Mouse (Mus musculus): ENCODE results near the gene Mid2.
"Not testable (repeated sequence)": the region's sequence is repeated elsewhere in the genome, so short reads cannot be mapped to it uniquely, and the experiment has no call there.

Gene Mid2

DNA sequence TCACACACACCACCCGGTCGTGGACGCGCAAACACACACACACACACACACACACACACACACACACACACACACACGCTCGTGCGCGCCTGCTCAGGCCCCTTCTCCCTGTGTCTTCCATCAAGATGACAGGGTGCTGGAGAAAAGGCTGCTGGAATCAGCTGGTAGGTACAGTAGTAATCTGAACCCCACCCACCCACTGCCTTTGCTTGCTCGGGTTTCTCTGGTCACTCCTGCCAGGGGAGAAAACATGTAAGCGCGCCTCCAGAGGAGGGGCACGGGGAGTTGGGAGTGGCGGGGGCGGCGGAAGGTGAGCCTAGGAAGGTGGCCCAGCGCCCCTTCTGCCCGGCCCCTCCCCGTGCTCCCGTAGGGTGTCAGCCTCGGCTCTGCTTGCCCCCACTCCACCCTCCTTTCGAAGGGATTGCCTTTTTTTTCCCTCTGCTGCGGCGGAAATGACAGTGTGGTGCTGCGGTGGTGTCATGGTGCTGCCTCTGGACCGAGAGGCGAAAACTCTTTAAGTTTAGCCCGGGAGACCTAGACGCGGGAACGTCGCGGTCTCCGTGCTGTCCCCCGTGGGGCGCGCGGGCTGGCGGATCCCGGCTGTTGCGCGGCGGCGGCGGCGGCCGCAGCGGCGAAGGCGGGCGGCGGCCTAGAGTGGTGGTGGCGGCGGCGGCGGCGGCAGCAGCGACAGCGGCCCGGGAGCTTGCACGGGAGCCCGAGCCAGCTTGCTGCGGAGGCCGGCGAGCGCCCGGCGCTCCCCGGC, at the start of gene Mid2:
Gene Mid2 (plus strand): TSS at position 121 of the 763 bp plus-strand sequence.
- DNase-seq (ENCODE audit: low spot score) = peak; percentile 36

DNA sequence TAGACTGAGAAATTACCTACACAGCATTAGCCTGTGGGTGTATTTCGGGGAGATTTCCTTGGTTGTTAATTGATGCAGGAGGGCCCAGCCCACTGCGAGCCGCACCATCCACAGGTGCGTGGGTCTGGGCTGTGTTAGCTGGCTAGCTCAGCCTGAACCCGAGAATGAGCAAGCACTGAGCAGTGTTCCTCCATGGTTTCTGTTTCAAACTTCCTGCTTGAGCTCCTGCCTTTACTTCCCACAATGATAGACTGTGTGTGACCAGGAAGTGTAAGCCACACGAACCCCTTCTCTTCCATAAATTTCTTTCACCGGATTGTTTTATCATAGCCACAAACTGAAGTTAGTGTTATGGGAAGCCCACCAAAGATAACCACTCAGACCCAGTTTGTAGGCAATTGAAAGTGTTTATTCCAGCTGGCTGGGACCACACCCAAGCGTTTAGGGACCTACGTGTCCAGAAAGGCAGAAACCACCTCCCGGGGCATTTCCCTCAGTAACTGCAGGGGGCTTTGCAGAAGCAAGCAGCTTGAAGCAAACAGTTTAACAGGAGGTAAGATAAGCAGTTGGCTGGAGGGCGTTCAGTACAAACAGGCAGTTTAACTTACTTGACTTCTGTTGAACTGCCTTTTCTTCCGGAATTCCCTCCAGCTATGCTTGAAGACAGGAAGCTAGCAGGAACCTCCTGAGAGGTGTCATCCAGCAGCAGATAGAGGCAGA, 39.4 kb upstream of the Mid2 start:
- DNase-seq (ENCODE audit: low spot score) = no peak

DNA sequence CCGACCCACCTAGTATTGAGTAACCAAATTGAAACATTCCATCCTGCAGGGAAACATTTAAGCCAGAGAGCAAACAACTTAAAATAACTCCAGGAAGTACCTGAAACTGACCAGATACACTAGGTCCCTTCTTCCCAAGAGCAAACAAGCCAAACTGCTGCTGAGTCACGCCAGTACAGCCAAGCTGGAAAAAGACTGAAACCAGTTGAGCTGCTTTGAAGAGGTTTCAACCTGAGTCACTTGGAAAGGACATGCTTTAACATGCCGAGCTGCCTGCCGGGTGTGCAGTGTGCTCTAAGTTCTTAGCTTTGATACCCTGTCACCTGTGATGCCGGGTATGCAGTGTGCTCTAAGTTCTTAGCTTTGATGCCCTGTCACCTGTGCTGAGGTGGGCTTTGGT, 26.4 kb upstream of the Mid2 start:
- no peak for DNase-seq (ENCODE audit: low spot score)

DNA sequence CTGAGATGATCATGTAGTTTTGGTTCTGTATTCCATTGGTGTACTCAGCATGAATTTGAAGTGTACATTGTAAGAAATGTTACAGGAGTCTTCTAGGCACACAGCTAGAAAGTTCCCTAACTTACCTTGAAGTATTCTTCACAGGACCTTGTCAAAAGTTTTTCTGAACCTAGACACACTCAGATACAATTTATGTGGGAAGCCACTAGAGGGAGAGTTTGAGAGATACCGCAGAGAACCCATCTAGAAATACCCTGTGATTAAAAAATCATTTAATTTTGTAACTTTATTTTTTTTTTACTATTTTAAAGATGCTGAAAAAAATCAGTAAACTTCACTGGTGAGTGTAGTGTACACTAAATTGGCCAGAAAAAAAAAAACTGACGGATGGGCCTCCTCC, 24.8 kb upstream of the Mid2 start:
- DNase-seq (ENCODE audit: low spot score) = no peak

DNA sequence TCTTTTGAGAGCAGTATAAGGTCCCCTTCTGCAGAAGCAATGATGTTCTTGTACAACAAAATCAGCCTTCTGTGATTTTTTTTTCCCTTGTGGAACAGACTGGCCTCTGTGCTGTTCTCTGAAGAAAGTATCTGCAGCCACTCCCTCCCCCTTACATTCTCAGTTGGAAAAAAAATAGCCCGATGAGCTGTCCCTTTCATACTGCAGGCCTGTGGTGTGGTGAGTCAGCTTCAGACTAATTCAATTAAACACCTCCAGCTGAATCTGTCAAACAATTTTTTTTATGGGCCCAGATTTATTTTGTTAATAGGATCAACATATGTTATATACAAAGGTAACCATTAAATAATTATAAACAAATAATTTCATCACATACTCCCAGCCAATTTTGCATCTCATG, 3.7 kb upstream of the Mid2 start:
- no peak for DNase-seq (ENCODE audit: low spot score)

DNA sequence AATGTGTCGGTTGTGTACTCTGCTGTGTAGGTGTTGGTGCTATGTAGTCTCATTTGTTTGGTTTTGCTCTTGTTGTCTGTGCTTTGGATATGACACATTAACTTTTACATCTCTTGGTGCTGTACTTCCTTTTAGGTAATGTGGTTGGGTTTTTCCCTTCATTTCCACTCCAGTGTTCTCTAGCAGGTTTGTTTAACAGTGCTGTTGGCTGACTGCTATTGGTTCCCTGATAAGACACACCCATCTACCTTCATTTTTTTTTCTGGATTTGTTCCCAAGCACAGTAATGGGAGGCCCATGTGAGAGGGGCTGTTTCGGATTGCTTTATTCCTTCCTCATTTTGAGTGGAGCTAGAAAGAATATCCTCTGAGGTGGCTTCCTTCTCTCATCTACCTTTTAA, 883 bp upstream of the Mid2 start:
- DNase-seq (ENCODE audit: low spot score) = no peak

DNA sequence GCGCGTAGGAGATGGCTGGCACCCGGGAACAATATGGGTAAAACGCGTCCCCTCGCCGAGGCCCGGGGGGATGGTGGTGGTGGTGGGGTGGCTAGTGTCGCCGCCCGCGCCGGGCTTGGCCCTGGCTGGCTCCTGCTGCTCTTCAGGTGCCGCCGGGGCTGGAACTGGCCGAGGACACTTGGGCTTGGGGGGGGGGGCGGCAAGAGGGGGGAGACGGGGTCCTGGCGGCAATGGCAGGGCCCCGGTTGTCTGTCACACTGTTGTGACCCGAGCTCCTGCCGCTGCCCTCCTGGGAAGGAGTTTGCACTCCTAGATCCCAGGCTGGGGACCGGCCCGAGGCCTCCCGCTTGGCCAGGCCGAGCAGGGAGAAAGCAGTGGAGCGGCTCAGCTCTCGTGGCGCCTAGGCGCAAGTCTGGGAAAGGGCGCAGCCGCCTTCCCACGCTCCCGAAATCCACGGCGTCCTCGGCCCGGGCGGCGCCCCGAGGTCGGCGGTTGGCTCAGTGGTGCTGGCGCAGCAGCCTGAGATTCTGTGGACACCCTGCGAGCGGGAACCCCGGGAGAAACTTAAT, 927 bp downstream of the Mid2 start:
- peak; percentile 63 for DNase-seq (ENCODE audit: low spot score)

DNA sequence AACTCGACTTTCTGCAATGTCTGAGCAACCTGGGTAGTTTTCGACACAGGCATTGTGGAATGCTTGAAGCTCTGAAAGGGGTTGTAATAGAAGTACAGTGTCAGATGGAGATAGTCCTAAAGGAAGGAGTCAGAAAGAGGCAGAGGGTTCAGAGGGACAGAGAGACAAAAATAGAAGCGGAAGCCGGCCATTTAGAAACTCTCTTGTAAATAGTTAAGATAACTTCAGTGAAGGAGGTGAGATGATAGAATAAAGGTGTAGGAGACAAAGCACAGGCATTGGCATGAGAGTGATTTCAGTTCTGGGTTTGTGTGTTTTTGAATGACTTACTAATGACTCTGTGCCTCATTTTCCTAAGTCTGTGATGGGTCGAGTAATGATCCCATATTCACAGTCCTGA, 11.0 kb downstream of the Mid2 start:
- no peak for DNase-seq (ENCODE audit: low spot score)

DNA sequence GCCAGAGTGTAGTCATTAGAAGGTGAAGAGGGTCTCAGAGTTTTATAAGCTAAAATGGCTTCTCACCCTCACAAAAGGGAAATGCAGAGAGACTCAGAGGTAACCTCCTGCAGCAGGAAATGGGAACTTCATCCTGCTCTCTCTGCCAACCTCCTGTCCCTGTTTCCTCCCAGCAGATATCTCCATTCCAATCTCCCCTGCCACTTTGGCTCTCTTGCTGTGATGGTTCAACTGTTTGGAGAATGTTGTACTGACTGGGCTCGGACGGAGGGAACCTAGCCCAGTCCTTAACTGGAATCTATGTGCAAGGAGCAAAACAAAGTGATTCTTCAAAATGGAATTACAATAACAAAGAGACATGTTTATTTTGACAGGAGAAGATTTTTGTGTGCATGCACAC, 23.9 kb downstream of the Mid2 start:
- no peak for DNase-seq (ENCODE audit: low spot score)

DNA sequence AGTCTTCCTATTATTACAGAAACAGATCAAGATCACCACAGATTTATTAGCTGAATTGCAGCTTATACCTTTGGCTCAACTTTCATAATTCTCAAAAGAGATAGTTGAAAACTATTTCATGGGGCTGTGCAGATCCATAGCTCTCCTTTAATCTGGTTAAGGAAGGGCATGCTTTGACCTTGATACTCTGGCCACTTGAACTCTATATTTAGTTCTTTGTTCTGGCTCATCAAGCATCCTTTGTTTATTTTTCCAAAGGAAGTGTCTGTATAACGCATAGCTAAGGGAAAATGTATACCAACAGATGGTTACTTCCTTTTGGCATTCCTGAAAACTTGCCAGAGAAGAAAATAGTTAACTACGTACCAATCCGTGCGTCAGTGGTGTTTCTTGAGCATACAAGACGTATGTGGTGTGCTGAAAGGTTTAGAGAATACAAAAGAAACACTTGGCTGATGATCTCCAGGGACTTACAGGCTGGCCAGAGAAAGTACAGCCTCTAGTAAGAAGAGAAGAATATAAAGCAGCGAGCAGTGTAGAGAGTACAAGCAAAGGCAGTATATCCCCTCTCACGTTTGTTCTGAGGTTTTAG, 33.6 kb downstream of the Mid2 start:
- DNase-seq (ENCODE audit: low spot score) = not testable (repeated sequence)

DNA sequence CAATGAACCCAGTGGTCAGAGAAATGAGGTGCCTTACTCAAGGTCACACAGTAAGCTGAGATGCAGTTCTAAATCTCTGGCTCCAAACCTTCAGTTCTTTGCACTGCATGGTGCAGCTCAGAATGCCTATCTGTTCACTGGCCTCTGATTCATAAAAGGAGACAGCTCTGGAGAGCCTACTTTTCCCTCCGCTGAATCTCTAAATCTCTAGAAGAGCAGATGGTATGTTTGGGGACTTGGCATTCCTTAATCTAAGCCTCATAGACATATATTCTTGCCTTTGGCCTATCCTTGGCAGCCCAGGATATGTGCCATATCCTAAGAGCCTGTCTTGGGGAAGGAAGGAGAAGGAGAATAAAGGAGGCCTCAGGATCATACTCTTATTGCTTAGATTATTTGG, 38.8 kb downstream of the Mid2 start:
- no peak for DNase-seq (ENCODE audit: low spot score)

DNA sequence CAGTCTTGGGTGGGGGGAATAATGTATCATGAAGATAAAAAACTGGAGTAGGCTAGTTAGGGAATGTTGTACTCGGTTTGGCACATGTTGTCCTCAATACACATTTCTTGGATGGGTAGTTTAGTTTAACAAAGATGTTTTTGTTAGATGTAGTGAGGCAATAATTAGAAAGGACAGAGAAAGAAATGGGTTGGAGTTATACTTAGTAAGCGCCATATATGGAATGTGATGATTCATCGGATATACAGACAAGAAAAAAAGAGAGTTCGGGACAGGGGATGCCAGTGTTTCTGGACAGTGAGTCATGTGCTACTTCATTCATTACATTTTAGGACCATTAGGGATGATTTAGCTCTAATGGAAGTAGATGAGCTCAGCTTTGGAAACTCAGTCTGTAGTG, 41.7 kb downstream of the Mid2 start:
- no peak for DNase-seq (ENCODE audit: low spot score)

DNA sequence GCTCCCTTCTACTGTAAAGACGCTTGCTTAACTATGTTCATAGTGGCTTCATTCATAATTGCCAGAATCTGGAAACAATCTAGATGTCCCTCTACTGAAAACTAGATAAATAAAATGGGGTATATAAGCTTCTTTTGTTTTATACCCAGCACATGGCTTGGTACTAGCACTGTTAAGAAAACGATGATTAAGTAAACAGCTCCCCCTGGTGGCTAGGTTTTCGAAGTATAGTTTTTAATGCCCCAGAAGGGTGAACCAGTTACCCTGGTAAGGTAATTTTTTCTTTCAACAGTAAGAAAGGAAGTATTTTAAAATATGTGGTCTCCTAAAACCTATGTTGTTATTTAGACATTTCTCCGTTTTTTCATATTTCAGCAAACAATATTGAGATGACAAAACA, 58.0 kb downstream of the Mid2 start:
- no peak for DNase-seq (ENCODE audit: low spot score)

DNA sequence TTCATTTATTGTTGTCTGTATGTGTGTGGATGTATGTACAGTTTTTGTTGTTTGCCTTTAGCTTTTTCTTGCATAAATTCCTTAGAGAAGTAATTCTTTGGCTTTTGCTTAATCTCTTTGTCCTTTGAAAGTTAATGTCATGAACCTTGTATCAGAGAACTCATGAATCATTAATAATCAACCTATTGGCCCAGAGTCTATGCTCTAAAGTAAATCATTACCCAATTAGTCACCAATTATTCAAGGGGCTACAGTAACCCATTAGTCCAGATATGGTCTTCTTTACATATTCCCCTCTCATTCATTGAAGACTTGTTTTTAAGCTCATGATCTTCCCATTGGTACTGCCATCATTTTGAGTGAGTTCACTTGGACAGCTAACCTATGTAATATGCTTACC, 74.6 kb downstream of the Mid2 start:
- DNase-seq (ENCODE audit: low spot score) = no peak

DNA sequence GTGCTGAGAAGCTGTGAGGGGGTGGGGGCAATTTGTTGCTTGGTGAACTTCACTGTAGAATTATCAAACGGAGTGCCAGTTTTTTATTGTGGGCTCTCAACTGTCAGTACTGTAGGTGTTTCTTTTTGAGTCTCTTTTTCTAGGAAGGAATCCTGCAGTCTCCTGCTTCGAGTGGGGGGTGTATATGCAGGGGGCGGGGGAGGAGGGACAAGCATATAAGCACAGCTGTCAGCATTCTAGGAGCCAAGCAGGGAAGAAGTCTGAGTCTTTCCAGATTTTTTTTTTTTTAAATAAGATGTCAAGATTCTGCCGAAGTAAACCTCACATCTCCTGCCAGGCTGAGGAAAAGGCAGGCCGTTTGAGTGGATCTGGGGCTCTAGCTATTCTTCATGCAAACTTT, 78.8 kb downstream of the Mid2 start:
- DNase-seq (ENCODE audit: low spot score) = no peak

DNA sequence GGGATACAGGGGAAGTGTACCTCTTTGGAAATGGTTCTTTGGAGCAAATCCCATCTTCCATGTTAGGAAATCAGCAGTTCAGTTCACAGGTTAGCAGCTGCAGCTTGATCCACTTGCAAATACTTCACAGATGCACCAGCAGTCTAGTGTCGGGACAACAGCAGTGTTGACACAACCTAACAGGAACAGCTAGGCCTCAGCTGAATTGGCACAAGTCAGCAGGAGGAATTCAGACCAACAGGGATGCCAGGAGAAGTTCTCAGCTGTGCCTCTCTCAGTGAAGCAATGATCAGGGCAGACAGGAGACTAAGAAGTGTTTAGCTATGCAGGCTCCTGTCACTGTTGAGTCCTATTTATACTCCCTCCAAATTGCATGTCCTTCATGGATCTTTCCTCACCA, 105.4 kb downstream of the Mid2 start:
- no peak for DNase-seq (ENCODE audit: low spot score)

DNA sequence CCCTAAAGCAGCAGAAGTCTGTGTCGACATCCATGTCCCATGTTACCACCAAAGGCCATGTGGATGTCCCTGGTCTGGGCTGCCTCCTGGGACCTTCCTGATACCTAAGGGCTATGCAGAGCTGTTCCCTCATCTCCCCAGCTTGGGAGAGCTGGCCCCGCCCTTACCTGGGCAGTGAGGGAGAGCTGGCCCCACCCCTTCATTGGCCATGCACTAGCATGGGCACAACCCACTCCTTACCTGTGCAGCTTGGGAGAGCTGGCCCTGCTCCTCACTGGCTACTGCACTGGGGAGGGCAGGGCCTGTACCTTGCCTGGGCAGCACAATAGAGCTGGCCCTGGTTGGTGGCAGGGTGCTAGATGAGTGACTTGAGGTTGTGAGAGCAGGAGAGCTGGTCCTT, 140.9 kb downstream of the Mid2 start:
- no peak for DNase-seq (ENCODE audit: low spot score)

DNA sequence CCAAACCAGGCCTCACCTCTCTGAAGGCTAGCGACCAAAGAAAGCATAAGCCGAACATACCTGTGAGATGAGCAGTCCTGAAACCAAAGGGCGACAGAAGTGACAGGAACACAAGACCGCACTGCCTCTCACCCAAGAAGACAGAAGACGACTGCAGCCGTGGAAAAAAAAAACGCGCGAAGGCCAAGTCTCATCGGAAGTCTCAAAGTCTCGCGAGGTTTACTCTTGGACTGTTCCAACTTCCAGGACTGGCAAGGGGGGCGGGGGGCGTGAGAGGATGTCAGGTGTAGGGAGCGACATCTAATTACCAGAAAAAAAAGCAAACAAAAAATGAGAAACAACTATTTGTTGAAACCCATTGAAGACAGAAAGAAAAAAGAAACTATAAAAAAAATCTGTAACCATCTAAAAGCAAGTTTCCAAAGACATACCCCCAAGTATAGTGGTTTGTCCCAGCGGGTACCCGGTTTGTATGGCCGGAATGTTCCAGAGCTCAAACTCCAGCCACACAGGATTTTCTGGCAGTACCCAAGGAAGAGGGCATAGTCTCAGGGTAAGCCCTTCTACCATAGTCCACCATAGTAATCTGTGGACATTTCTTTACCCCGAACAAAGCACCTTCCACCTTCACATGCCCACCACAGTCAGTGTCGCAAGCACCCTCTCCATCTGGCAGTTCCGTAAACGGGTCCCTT, 149.1 kb downstream of the Mid2 start, which contains the start of gene Tex13b:
Gene Tex13b (minus strand): TSS at position 122 of the 695 bp plus-strand sequence.
- peak; percentile 79 for DNase-seq (ENCODE audit: low spot score)

Measured in testis, postnatal 14 days (tissue).